Mouse (Mus musculus): ENCODE results near the gene Fkrp.

The Fkrp gene

GRCm38 (mm10) chr7:16784498-16784976 is 32.0 kb downstream of the Fkrp start:
- DNase-seq = no peak

DNA sequence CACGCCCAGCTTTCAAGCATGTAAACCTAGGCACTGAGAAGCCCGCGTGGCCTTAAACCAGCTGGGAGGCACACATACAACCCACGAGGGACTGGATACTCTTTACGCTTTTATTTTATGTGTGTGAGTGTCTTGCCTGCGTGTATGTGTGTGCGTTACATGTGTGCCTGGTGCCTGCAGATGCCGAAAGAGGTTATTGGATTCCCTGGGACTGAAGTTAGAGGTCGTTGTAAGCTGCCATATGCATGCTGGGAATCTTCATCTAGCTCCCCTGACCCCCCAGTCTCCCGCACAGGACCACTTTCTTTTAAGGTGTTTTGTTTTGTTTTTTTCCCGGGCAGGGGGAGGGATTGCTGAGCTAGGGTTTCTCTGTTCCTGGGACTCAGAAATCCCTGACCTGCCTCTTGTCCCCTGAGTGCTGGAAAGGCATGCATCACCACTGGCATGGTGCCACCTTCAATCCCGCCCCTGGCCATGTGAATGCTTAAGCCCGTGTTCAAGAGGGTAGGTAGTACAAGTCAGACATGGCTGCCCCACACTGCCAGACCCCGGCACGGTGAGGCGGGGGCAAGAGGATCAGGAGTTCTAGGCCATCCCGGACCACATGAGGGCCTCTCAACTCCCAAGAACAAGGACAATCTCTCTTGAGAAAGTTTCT is 32.6 kb downstream of the Fkrp start:
- DNase-seq = no peak

- DNase-seq = no peak
These were observed 33.3 kb downstream of the Fkrp start for GRCm38 (mm10) chr7:16783224-16783688.

- DNase-seq = no peak
These were observed 33.9 kb downstream of the Fkrp start for GRCm38 (mm10) chr7:16782555-16783125.

DNA sequence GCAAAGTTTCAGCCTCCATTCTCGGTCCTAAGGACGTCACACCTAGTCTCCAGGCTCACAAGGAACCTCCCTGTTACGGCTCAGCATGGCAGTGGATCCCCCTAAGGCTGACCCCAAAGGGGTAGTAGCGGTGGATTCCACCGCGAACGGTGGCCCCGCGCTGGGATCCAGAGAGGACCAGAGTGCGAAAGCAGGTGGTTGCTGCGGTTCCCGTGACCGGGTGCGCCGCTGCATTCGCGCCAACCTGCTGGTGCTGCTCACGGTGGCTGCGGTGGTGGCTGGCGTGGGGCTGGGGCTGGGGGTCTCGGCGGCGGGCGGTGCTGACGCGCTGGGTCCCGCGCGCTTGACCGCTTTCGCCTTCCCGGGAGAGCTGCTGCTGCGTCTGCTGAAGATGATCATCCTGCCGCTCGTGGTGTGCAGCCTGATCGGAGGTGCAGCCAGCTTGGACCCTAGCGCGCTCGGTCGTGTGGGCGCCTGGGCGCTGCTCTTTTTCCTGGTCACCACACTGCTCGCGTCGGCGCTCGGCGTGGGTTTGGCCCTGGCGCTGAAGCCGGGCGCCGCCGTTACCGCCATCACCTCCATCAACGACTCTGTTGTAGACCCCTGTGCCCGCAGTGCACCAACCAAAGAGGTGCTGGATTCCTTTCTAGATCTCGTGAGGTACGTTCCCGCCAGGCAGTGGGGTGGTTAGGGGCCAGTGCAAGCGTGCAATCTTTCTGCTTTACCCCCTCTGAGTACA is 34.5 kb downstream of the Fkrp start:
- peak; percentile 14 for DNase-seq

DNA sequence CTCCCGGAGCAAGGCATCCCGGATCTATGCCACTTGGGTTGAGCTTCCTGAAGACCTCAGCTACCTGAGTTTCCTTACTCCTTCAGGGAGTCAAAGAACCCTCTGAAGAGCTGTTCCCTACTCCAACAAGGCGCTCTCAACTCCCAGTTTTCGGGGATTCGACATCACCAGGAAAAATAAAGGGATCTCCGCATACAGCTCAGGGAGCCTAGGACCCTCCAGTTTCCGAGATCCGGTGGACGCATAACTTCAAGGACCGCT is 35.0 kb downstream of the Fkrp start:
- DNase-seq = no peak

DNA sequence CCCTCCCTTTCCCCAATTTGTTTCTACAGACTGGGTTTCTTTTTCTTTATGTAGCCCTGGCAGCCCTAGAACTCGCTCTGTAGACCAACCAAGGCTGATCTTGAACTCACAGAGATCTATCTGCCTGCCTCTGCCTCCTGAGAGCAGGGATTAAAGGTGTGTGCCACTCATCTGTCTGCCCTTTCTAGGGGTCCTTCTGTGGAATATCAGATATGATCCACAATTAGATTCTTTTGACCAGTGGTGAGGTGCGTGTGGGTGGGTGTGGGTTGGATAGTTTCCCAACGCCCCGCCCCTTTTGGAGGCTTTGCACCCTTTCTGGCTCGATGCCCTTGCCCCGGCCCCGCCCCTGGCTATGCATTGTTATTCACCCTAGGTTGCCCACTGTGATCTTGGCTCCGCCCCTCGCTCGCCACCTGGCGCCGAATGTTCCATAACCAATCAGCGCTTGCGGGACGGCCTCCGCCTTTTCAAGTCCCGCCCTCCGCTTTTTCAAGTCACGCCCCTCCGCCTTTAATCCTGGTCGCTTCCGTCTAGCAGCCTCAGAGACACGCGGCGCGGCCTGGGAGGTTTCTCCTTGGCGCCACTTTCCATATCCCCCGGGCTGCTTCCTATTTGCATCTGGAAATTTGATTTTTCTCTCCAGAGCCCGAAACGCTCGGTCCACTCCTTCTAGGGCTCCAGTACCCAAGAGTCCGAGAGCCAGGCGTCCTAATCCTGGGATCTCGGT is 35.5 kb downstream of the Fkrp start, which contains the start of gene Slc1a5:
TSS of gene Slc1a5 (plus strand) at position 516 of the 730 bp plus-strand sequence.
- peak; percentile 63 for DNase-seq

GRCm38 (mm10) chr7:16780076-16780475 is 36.5 kb downstream of the Fkrp start:
- DNase-seq = no peak

- no peak for DNase-seq
These were observed 40.6 kb downstream of the Fkrp start for GRCm38 (mm10) chr7:16775888-16776287.

DNA sequence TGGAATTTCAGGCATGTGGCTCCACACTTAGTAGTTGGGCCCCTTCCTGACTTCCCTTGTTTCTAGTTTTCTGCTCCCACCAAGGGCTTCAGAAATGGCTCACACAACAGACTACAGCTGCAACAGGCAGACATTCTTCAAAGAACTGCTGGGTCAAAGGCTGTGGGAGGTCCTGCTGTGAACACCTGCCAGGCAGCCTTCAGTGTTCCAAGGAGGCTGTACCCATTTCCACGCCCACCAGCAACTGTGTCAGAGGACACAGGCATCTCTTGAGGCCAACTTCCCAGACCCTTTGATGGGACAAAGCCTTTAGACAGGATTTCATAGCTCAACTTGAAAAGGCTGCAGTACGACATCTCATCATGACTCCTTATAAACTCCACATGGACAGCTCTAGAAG is 50.1 kb downstream of the Fkrp start:
- DNase-seq = no peak

GRCm38 (mm10) chr7:16763463-16764218 is 52.9 kb downstream of the Fkrp start:
- no peak for DNase-seq

DNA sequence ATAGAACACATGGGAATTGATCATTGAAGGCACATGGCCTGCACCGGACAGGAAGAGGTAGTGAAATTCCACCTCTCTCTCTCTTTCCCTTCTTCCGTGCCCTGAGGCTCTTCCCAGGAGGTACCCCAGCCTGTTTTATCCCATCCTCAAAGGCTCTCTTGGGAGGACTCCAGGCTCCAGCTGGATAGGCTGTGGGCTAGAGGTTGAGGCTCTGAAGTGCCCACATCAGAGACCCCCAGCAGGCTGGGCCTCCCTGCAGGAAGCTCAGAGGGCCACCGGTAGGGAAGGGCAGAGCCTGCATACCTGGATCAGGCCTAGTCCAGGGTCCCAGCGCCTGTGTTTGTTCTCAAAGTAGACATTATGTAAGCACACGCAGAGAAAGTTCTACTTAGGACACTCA is 54.9 kb downstream of the Fkrp start:
- DNase-seq = no peak

DNA sequence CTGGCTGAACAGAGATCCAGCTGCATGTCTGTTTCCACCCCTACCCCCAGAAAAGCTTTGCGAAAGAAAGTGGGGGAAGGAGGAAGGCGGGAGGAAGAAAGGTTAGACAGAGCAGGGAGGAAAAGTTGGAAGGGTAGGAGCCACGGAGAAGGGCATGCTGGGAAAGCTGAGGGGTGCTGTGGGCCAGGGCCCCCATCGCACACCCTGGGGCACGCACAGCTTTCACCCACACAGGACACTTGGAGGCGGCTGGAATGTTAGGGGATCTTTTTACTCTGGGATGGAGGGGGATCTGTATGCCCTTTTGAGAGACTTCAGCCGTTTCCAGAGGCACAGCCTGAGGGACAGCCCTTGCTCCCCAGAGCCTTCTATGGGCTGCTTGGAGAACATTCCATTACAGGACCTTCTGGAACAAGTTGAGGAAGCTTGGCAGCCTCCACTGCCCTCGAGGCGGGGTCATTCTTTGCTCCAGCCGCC is 55.5 kb downstream of the Fkrp start:
- no peak for DNase-seq

DNA sequence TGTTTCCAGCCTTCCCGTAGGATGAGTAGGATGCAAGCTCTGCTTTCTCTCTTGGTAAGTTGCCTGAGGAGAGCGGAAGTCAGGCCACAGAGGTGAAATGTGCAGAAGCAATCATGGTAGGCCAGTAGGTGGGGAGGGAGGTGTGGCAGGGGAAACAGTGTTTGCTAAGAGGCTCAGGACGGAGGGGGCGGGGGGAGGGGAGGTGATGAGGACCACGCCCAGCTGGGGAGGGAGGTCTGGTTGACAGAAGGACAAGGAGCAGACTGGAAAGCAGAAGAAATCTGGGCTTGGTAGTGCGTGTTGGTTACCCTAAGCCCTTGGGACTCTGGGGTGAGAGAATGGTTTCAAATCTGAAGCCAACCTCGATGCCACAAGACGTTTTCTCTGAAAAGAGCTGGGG is 56.2 kb downstream of the Fkrp start:
- no peak for DNase-seq

Data from right cerebral cortex, postnatal 4 days (tissue).